Mouse (Mus musculus) bone marrow macrophage, adult 2 months (primary cell): Measurements from ENCODE around the gene Ncf4.

Experiments
- CTCF ChIP-seq: IDR thresholded peaks from 2 replicates; pipeline ENCODE4 v1.5.1; 2012; ENCODE audit warnings: low read depth, mild to moderate bottlenecking, low read length, moderate library complexity
- POLR2A ChIP-seq: IDR thresholded peaks from 2 replicates; pipeline ENCODE4 v1.6.1; 2012; ENCODE audit warnings: mild to moderate bottlenecking, low read depth, low read length, borderline replicate concordance

DNA sequence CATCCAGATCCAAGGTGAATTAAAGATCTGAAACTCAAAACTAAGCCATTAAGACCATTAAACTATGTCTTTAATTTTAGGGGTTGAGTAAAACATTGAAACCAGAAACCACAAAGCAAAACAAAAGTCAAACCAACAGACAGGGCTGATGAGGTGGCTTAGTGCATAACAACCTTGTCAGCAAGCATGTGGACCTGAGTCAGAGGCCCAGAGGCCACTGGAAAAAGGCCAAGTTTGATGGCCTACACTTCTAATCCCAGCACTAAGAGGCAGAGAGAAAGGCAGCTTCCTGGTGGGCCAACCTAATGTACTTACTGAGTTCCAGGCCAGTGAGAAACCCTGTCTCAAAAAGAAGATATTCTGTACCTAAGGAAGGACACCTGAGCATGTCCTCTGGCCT is 56.2 kb downstream of the Ncf4 start:
- TF ChIP-seq CTCF (no peak), POLR2A (no peak)
